Mouse (Mus musculus): Measurements from ENCODE around the gene Csf2rb2.
"Not testable (repeated sequence)": the region's sequence is repeated elsewhere in the genome, so short reads cannot be mapped to it uniquely, and the experiment has no call there.

The Csf2rb2 gene

DNA sequence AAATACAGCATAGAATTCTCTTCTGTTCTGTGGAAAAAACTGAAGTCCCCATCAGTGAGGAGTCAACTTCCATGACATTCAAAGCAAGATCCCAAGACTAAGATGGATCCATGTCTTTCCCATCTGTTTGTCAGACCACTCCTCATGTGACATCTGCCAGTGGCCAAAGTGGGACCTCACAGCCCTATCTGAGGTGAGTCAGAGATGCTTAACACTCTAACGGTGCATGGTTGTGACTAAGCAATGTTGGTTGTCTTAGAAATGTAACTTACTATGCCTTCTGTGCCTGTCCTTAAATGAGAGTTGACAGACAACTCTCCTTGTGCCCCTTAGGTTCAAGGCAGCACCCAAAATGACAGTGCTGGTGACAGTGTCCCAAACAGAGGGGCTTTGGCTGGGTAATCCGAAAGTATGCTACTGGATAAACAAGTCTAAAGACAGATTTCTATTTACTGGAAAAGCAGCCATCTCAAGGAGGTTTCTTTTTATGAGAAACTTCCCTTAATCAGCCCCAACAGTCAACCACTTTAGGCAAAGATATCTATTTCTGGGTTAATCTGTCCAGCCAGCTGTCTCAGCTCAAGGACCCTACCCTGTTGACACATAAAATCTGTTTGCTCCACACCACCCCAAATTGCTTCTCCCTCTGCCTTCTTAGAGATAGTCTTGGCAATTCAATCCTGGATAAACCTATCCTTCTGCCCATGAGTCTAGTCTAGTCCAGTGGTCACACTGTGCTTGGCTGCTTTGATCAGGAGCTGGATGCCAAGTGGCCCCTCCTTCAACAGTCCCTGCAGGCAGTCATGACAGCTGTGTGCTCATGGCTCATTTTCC lies 13.0 kb upstream of the Csf2rb2 start:
- DNase-seq (ENCODE audit: low spot score in 2 of 2), result peak; percentile 44 to 48

- DNase-seq (ENCODE audit: low spot score in 2 of 2), result peak in 1 of 2 experiments; percentile 39
Measured at GRCm38 (mm10) chr15:78313659-78314058, 8.1 kb upstream of the Csf2rb2 start.

DNA sequence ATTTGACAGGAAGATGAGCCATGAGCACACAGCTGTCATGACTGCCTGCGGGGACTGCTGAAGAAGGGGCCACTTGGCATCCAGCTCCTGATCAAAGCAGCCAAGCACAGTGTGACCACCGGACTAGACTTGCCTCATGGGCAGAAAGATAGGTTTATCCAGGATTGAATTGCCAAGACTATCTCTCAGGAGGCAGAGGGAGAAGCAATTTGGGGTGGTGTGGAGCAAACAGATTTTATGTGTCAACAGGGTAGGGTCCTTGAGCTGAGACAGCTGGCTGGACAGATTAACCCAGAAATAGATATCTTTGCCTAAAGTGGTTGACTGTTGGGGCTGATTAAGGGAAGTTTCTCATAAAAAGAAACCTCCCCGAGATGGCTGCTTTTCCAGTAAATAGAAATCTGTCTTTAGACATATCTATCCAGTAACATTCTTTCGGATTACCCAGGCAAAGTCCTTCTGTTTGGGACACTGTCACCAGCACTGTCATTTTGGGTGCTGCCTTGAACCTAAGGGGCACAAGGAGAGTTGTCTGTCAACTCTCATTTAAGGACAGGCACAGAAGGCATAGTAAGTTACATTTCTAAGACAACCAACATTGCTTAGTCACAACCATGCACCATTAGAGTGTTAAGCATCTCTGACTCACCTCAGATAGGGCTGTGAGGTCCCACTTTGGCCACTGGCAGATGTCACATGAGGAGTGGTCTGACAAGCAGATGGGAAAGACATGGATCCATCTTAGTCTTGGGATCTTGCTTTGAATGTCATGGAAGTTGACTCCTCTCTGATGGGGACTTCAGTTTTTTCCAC lies 7.1 kb upstream of the Csf2rb2 start:
- peak; percentile 43 to 50 for DNase-seq (ENCODE audit: low spot score in 2 of 2)

GRCm38 (mm10) chr15:78310971-78311370 lies 5.5 kb upstream of the Csf2rb2 start:
- no peak for DNase-seq (ENCODE audit: low spot score in 2 of 2)

GRCm38 (mm10) chr15:78309865-78310264 lies 4.3 kb upstream of the Csf2rb2 start:
- no peak for DNase-seq (ENCODE audit: low spot score in 2 of 2)

DNA sequence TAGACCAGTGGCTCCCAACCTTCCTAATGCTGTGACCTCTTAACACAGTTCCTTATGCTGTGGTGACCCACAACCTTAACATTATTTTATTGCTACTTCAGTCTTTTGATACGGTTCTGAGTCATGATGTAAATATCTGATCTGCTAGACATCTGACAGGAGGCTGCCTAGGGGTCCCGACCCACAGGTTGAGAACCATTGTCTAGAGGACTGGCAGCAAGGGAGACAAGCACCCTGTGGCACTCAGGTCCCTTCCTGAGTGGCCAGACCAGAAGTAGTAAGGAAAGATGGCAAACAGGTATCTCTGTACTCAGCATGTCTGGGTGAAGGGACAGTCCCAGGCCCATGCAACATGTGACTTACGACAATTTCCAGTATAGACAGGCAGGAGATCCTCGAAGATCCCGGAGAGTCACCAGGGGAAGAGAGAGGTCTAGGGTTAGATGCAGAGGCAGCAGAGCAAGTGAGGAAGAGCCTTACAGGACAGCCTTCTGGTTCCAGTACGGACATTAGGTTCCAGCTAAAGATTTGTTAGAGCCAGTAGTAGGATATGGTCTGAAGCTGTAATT lies 1.8 kb downstream of the Csf2rb2 start:
- DNase-seq (ENCODE audit: low spot score in 2 of 2), result no peak

DNA sequence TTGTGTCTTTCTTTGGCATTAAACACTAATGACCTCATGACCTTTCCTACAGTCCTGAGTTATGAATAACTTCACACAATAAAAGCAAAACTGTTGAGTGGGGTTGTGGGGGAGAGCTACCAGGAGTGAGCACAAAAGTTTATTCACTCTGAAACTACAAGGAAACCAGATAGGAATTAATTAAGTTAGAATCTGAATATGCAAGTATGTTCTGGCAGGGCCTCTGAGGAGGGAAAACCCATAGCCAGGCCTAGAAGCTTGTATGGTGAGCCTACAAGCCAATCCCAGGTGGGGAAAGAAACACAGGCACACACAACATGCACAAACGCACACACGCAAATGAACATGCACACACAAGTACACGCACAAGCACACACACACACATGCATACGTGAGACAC lies 2.8 kb downstream of the Csf2rb2 start:
- no peak for DNase-seq (ENCODE audit: low spot score in 2 of 2)

DNA sequence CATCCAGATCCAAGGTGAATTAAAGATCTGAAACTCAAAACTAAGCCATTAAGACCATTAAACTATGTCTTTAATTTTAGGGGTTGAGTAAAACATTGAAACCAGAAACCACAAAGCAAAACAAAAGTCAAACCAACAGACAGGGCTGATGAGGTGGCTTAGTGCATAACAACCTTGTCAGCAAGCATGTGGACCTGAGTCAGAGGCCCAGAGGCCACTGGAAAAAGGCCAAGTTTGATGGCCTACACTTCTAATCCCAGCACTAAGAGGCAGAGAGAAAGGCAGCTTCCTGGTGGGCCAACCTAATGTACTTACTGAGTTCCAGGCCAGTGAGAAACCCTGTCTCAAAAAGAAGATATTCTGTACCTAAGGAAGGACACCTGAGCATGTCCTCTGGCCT lies 4.7 kb downstream of the Csf2rb2 start:
- DNase-seq (ENCODE audit: low spot score in 2 of 2), result no peak

- DNase-seq (ENCODE audit: low spot score in 2 of 2), result no peak
Measured at GRCm38 (mm10) chr15:78299641-78300040, 5.9 kb downstream of the Csf2rb2 start.

DNA sequence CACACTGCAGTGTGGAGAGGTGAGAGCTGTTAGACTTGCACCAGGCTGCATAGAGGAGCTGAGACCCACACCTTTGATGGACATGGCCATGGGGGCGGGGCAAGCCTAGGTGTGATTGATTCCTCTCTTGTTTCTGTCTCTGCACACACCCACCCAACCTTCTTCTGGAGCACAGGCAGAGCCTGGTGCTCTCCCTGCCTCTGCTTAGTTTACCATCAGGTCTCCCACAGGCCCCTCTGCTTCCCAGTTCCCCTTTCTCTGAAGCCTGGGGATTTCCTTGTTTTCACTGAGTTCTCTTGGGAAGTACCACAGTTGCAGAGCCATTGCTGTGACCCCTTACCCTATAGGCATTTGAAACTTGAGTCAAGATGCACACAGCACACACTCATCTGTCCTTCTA lies 7.0 kb downstream of the Csf2rb2 start:
- DNase-seq (ENCODE audit: low spot score in 2 of 2), result no peak

DNA sequence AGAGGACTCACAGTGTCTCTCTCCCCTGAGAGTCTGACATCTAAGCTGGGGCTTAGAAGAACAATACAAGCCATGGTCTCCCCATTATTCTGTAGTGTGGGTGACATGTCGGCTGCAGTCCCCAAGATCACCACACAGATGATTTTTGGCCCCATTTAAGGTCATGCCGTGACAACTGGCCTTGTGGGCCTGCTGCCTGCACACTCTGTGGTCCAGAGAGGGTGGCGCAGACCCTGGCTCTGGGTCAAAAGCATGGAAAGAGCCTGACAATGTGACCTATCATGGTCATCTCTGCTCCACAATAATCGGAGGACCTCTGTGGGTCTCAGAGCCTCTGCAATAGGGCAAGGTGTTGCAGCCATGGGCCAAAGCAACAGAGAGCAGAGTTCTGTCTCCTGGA lies 11.8 kb downstream of the Csf2rb2 start:
- DNase-seq (ENCODE audit: low spot score in 2 of 2), result no peak

GRCm38 (mm10) chr15:78293228-78293627 lies 12.3 kb downstream of the Csf2rb2 start:
- DNase-seq (ENCODE audit: low spot score in 2 of 2), result peak in 1 of 2 experiments; percentile 52

- not testable (repeated sequence) for DNase-seq (ENCODE audit: low spot score in 2 of 2)
Measured at GRCm38 (mm10) chr15:78289775-78290174, 15.7 kb downstream of the Csf2rb2 start.

- no peak for DNase-seq (ENCODE audit: low spot score in 2 of 2)
Measured at GRCm38 (mm10) chr15:78287941-78288340, 17.6 kb downstream of the Csf2rb2 start.

- no peak for DNase-seq (ENCODE audit: low spot score in 2 of 2)
Measured at GRCm38 (mm10) chr15:78278308-78278707, 27.2 kb downstream of the Csf2rb2 start.

DNA sequence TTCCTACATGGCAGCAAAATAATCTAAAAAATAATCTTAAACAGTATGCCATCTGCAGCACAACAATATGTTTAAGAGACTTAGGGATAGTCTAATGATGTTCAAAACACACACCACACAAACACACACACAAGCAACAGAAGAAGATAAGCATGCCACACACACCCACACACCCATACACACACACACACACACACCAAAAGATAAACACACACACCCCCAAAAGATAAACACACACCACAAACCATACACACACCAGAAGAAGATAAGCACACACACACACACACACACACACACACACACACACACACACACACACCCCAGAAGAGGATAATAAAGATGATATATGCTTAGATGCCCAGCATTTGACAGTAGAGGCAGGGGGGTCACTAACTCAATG lies 34.3 kb downstream of the Csf2rb2 start:
- DNase-seq (ENCODE audit: low spot score in 2 of 2), result no peak

- no peak for DNase-seq (ENCODE audit: low spot score in 2 of 2)
Measured at GRCm38 (mm10) chr15:78267865-78268264, 37.7 kb downstream of the Csf2rb2 start.

DNA sequence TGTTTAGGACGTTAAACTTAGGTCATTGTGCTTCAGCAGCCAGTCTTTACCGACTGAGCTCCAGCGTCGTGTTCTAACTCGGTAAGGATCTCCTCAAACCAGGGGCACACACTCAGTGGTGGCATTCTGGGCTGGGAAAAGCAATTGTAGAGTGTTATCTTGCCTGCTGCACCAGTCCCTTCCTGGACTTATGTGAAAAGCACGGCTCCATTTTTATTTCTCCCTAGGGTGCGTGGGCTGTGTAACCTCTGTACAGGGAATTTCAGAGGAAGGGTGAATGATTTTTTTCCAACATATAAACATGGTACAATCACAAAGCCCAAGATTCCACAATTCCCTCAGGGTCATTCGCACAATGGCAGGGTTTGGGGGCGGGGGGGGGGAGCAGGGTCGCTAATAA lies 38.1 kb downstream of the Csf2rb2 start:
- peak in 1 of 2 experiments; percentile 20 for DNase-seq (ENCODE audit: low spot score in 2 of 2)

- no peak for DNase-seq (ENCODE audit: low spot score in 2 of 2)
Measured at GRCm38 (mm10) chr15:78263286-78263685, 42.2 kb downstream of the Csf2rb2 start.

GRCm38 (mm10) chr15:78260668-78261333 lies 44.7 kb downstream of the Csf2rb2 start:
- DNase-seq (ENCODE audit: low spot score in 2 of 2), result no peak

DNA sequence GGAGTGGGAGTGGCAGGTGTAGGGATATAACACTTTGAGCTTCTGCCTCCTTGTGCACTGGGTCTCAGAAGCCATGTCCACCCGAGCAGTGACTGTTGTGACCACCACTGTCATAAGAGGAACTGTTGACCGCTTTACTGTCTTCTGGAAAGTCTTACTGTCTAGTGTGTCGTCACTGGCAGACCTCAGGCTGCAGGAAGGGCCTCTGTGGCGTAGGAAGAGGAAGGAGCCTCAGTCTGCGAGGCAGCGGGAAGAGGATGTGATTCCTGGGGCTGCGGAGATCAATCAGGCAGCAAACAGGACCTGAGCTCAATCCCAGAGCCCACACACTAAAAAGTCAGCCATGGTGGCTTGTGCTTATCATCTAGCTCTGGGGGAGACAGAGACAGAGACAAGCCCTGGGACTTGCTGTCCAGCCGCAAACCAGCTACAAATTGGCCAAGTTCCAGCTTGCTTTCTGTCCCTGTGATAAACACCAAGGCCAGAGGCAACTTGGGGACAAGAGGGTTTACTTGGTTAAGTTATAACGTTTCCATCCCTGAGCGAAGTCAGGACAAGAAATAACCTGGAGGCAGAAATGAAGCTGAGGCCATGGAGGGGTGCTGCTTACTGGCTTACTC lies 47.2 kb downstream of the Csf2rb2 start:
- peak; percentile 47 to 68 for DNase-seq (ENCODE audit: low spot score in 2 of 2)

Measured in heart, adult 9 months (tissue).